Mouse (Mus musculus): ENCODE results near the gene Olfr1555-ps1. TPM values are rescaled to one million over a fixed set of nuclear protein-coding genes. Genes with fewer than 3 reads are reported as not detected.

Olfr1555-ps1 gene
- polyA plus RNA-seq (2014; fragmentation: Illumina TruSeq; extraction: RNeasy Lipid Tissue Mini Kit (QIAGEN cat#74804); ENCODE audit: low read depth, low replicate concordance), result not detected

GRCm38 (mm10) chr19:12170062-12170599 is at the start of gene Olfr1555-ps1:
TSS of gene Olfr1555-ps1 (minus strand) at chr19:12170112.

GRCm38 (mm10) chr19:12200334-12200733 is 30.4 kb upstream of the Olfr1555-ps1 start, which contains the start of gene Olfr1431:
TSS of gene Olfr1431 (plus strand) at chr19:12200634.

GRCm38 (mm10) chr19:12123103-12123502 is 46.8 kb downstream of the Olfr1555-ps1 start, which contains the start of gene Olfr76:
TSS of gene Olfr76 (minus strand) at chr19:12123203.

GRCm38 (mm10) chr19:12115797-12116196 is 54.1 kb downstream of the Olfr1555-ps1 start, which contains the start of gene Olfr1428:
TSS of gene Olfr1428 (minus strand) at chr19:12115897.

Other genes starting within 250 kb of the Olfr1555-ps1 start
- 73.1 TPM for gene Osbp, start 204.2 kb downstream of the Olfr1555-ps1 start, polyA plus RNA-seq (2014; fragmentation: Illumina TruSeq; extraction: RNeasy Lipid Tissue Mini Kit (QIAGEN cat#74804); ENCODE audit: low read depth, low replicate concordance)
- not detected for gene Olfr1423, start 128.8 kb downstream of the Olfr1555-ps1 start, polyA plus RNA-seq (2014; fragmentation: Illumina TruSeq; extraction: RNeasy Lipid Tissue Mini Kit (QIAGEN cat#74804); ENCODE audit: low read depth, low replicate concordance)
- not detected for gene Olfr1424, start 107.4 kb downstream of the Olfr1555-ps1 start, polyA plus RNA-seq (2014; fragmentation: Illumina TruSeq; extraction: RNeasy Lipid Tissue Mini Kit (QIAGEN cat#74804); ENCODE audit: low read depth, low replicate concordance)
- gene Olfr1425, start 92.4 kb downstream of the Olfr1555-ps1 start, polyA plus RNA-seq (2014; fragmentation: Illumina TruSeq; extraction: RNeasy Lipid Tissue Mini Kit (QIAGEN cat#74804); ENCODE audit: low read depth, low replicate concordance), result not detected
- gene Olfr1426, start 78.1 kb downstream of the Olfr1555-ps1 start, polyA plus RNA-seq (2014; fragmentation: Illumina TruSeq; extraction: RNeasy Lipid Tissue Mini Kit (QIAGEN cat#74804); ENCODE audit: low read depth, low replicate concordance), result not detected
- gene Olfr1427, start 66.8 kb downstream of the Olfr1555-ps1 start, polyA plus RNA-seq (2014; fragmentation: Illumina TruSeq; extraction: RNeasy Lipid Tissue Mini Kit (QIAGEN cat#74804); ENCODE audit: low read depth, low replicate concordance), result not detected
- gene Olfr1428, start 54.2 kb downstream of the Olfr1555-ps1 start, polyA plus RNA-seq (2014; fragmentation: Illumina TruSeq; extraction: RNeasy Lipid Tissue Mini Kit (QIAGEN cat#74804); ENCODE audit: low read depth, low replicate concordance), result not detected
- gene Olfr76, start 46.9 kb downstream of the Olfr1555-ps1 start, polyA plus RNA-seq (2014; fragmentation: Illumina TruSeq; extraction: RNeasy Lipid Tissue Mini Kit (QIAGEN cat#74804); ENCODE audit: low read depth, low replicate concordance), result not detected
- gene Olfr1431, start 30.5 kb upstream of the Olfr1555-ps1 start, polyA plus RNA-seq (2014; fragmentation: Illumina TruSeq; extraction: RNeasy Lipid Tissue Mini Kit (QIAGEN cat#74804); ENCODE audit: low read depth, low replicate concordance), result not detected
- not detected for gene Olfr1432, start 62.5 kb upstream of the Olfr1555-ps1 start, polyA plus RNA-seq (2014; fragmentation: Illumina TruSeq; extraction: RNeasy Lipid Tissue Mini Kit (QIAGEN cat#74804); ENCODE audit: low read depth, low replicate concordance)
- gene Olfr262, start 71.5 kb upstream of the Olfr1555-ps1 start, polyA plus RNA-seq (2014; fragmentation: Illumina TruSeq; extraction: RNeasy Lipid Tissue Mini Kit (QIAGEN cat#74804); ENCODE audit: low read depth, low replicate concordance), result not detected
- not detected for gene Olfr235, start 90.9 kb upstream of the Olfr1555-ps1 start, polyA plus RNA-seq (2014; fragmentation: Illumina TruSeq; extraction: RNeasy Lipid Tissue Mini Kit (QIAGEN cat#74804); ENCODE audit: low read depth, low replicate concordance)
- gene Olfr1434, start 109.7 kb upstream of the Olfr1555-ps1 start, polyA plus RNA-seq (2014; fragmentation: Illumina TruSeq; extraction: RNeasy Lipid Tissue Mini Kit (QIAGEN cat#74804); ENCODE audit: low read depth, low replicate concordance), result not detected
- gene Olfr1436, start 129.0 kb upstream of the Olfr1555-ps1 start, polyA plus RNA-seq (2014; fragmentation: Illumina TruSeq; extraction: RNeasy Lipid Tissue Mini Kit (QIAGEN cat#74804); ENCODE audit: low read depth, low replicate concordance), result not detected
- gene Olfr1437, start 155.0 kb upstream of the Olfr1555-ps1 start, polyA plus RNA-seq (2014; fragmentation: Illumina TruSeq; extraction: RNeasy Lipid Tissue Mini Kit (QIAGEN cat#74804); ENCODE audit: low read depth, low replicate concordance), result not detected
- not detected for gene Olfr1438-ps1, start 165.8 kb upstream of the Olfr1555-ps1 start, polyA plus RNA-seq (2014; fragmentation: Illumina TruSeq; extraction: RNeasy Lipid Tissue Mini Kit (QIAGEN cat#74804); ENCODE audit: low read depth, low replicate concordance)
- not detected for gene Olfr1440, start 217.2 kb upstream of the Olfr1555-ps1 start, polyA plus RNA-seq (2014; fragmentation: Illumina TruSeq; extraction: RNeasy Lipid Tissue Mini Kit (QIAGEN cat#74804); ENCODE audit: low read depth, low replicate concordance)
- not detected for gene Olfr1441, start 247.3 kb upstream of the Olfr1555-ps1 start, polyA plus RNA-seq (2014; fragmentation: Illumina TruSeq; extraction: RNeasy Lipid Tissue Mini Kit (QIAGEN cat#74804); ENCODE audit: low read depth, low replicate concordance)